Mouse (Mus musculus) adipocyte (in vitro differentiated cells): ENCODE measurements around the gene 2510039O18Rik.

Experiments
- DNase-seq: peaks from one replicate; pipeline ENCODE4 v3.0.0-alpha.2; 2016; ENCODE audit warnings: low spot score

Gene 2510039O18Rik

GRCm38 (mm10) chr4:147940576-147941044 lies at the start of gene 2510039O18Rik:
Gene 2510039O18Rik, plus strand, starts transcription at chr4:147940895.
- DNase-seq = peak; percentile 97

GRCm38 (mm10) chr4:147895815-147896330 lies 44.8 kb upstream of the 2510039O18Rik start:
- DNase-seq = no peak

GRCm38 (mm10) chr4:147896411-147896810 lies 44.3 kb upstream of the 2510039O18Rik start:
- no peak for DNase-seq

- DNase-seq = no peak
Measured at GRCm38 (mm10) chr4:147897348-147897747, 43.3 kb upstream of the 2510039O18Rik start.

- DNase-seq = no peak
Measured at GRCm38 (mm10) chr4:147900452-147900851, 40.2 kb upstream of the 2510039O18Rik start.

GRCm38 (mm10) chr4:147902906-147903500 lies 37.7 kb upstream of the 2510039O18Rik start:
- DNase-seq = peak; percentile 85

GRCm38 (mm10) chr4:147903601-147904000 lies 37.1 kb upstream of the 2510039O18Rik start:
- DNase-seq = peak; percentile 67

- DNase-seq = peak; percentile 90
Measured at GRCm38 (mm10) chr4:147904313-147905089, 36.2 kb upstream of the 2510039O18Rik start, which contains the start of gene Mfn2. Gene Mfn2, minus strand, starts transcription at chr4:147904704.

GRCm38 (mm10) chr4:147905090-147905659 lies 35.5 kb upstream of the 2510039O18Rik start:
- DNase-seq = no peak

GRCm38 (mm10) chr4:147906230-147906629 lies 34.5 kb upstream of the 2510039O18Rik start:
- DNase-seq = peak; percentile 73

GRCm38 (mm10) chr4:147909486-147909885 lies 31.2 kb upstream of the 2510039O18Rik start:
- peak; percentile 55 for DNase-seq

- peak; percentile 65 for DNase-seq
Measured at GRCm38 (mm10) chr4:147918459-147919121, 22.1 kb upstream of the 2510039O18Rik start.

- no peak for DNase-seq
Measured at GRCm38 (mm10) chr4:147920973-147921372, 19.7 kb upstream of the 2510039O18Rik start.

GRCm38 (mm10) chr4:147922341-147922740 lies 18.4 kb upstream of the 2510039O18Rik start:
- DNase-seq = no peak

GRCm38 (mm10) chr4:147927705-147928104 lies 13.0 kb upstream of the 2510039O18Rik start:
- DNase-seq = peak; percentile 48

- DNase-seq = no peak
Measured at GRCm38 (mm10) chr4:147928136-147928535, 12.6 kb upstream of the 2510039O18Rik start.

GRCm38 (mm10) chr4:147928540-147928939 lies 12.2 kb upstream of the 2510039O18Rik start:
- no peak for DNase-seq

- DNase-seq = no peak
Measured at GRCm38 (mm10) chr4:147930946-147931345, 9.7 kb upstream of the 2510039O18Rik start.

GRCm38 (mm10) chr4:147934134-147934533 lies 6.6 kb upstream of the 2510039O18Rik start:
- DNase-seq = no peak

- no peak for DNase-seq
Measured at GRCm38 (mm10) chr4:147934611-147935010, 6.1 kb upstream of the 2510039O18Rik start.

- no peak for DNase-seq
Measured at GRCm38 (mm10) chr4:147935904-147936303, 4.8 kb upstream of the 2510039O18Rik start.
